Mouse (Mus musculus) adrenal gland, postnatal 25 days (tissue): ENCODE measurements around the gene Ptdss2. TPM values are rescaled to one million over a fixed set of nuclear protein-coding genes. Genes with fewer than 3 reads are reported as not detected.
A peak's percentile ranks its signal among the peaks of the same experiment; 100 is the strongest.

Source experiments
- DNase-seq: peaks from one replicate; pipeline ENCODE4 v3.0.0; 2021; ENCODE audit warnings: mixed read lengths
- long read RNA-seq: library from polyadenylated mRNA; stranded (forward); transcript quantifications from one replicate; pipeline ENCODE4 v2.0.0, GENCODE M21; 2021
- total RNA-seq: library from RNA; stranded (reverse); gene quantifications from 2 replicates; pipeline ENCODE4 v1.2.3, GENCODE M21; 2021

The Ptdss2 gene
- 29.1 and 48.2 TPM in 2 replicates for total RNA-seq
- long read RNA-seq, transcript Ptdss2-201 (12 exons, 3,624 nt) = major isoform, 53 of 63 reads
- long read RNA-seq, partial matches to known transcripts = 1 of 63 reads
- long read RNA-seq, other reads (novel, unspliced or antisense) = 9 of 63 reads

- peak; percentile 45 for DNase-seq
Measured at GRCm38 (mm10) chr7:141122245-141122644, at the start of gene Ptdss2. Ptdss2 (plus strand) TSS chr7:141122382.

- DNase-seq = no peak
Measured at GRCm38 (mm10) chr7:141073782-141074181, 48.4 kb upstream of the Ptdss2 start.

- DNase-seq = no peak
Measured at GRCm38 (mm10) chr7:141077841-141078240, 44.3 kb upstream of the Ptdss2 start, which contains the start of gene Pkp3. Pkp3 (plus strand) TSS chr7:141078218.

GRCm38 (mm10) chr7:141078876-141079275 is 43.3 kb upstream of the Ptdss2 start:
- no peak for DNase-seq

- no peak for DNase-seq
Measured at GRCm38 (mm10) chr7:141079481-141080449, 42.4 kb upstream of the Ptdss2 start.

- no peak for DNase-seq
Measured at GRCm38 (mm10) chr7:141087894-141088293, 34.3 kb upstream of the Ptdss2 start.

GRCm38 (mm10) chr7:141088473-141088872 is 33.7 kb upstream of the Ptdss2 start:
- DNase-seq = no peak

GRCm38 (mm10) chr7:141090228-141090627 is 32.0 kb upstream of the Ptdss2 start:
- DNase-seq = peak; percentile 34

GRCm38 (mm10) chr7:141092051-141092735 is 30.0 kb upstream of the Ptdss2 start:
- peak; percentile 88 for DNase-seq

GRCm38 (mm10) chr7:141093950-141094349 is 28.2 kb upstream of the Ptdss2 start:
- no peak for DNase-seq

GRCm38 (mm10) chr7:141094487-141095205 is 27.5 kb upstream of the Ptdss2 start:
- DNase-seq = no peak

GRCm38 (mm10) chr7:141096021-141096420 is 26.2 kb upstream of the Ptdss2 start:
- DNase-seq = no peak

- DNase-seq = peak; percentile 42
Measured at GRCm38 (mm10) chr7:141096649-141097056, 25.5 kb upstream of the Ptdss2 start.

GRCm38 (mm10) chr7:141097177-141097576 is 25.0 kb upstream of the Ptdss2 start:
- DNase-seq = no peak

GRCm38 (mm10) chr7:141099911-141100691 is 22.1 kb upstream of the Ptdss2 start, which contains the start of gene Sigirr:
Sigirr (minus strand) TSS chr7:141100572.
- peak; percentile 29 for DNase-seq

- DNase-seq = no peak
Measured at GRCm38 (mm10) chr7:141103161-141103560, 19.0 kb upstream of the Ptdss2 start.

- no peak for DNase-seq
Measured at GRCm38 (mm10) chr7:141115874-141116273, 6.3 kb upstream of the Ptdss2 start.

- no peak for DNase-seq
Measured at GRCm38 (mm10) chr7:141117636-141118035, 4.5 kb upstream of the Ptdss2 start, which contains the start of gene Ano9. Ano9 (minus strand) TSS chr7:141117806.

GRCm38 (mm10) chr7:141119487-141119886 is 2.7 kb upstream of the Ptdss2 start:
- no peak for DNase-seq

GRCm38 (mm10) chr7:141120605-141121004 is 1.6 kb upstream of the Ptdss2 start:
- DNase-seq = no peak

GRCm38 (mm10) chr7:141121051-141121531 is 1.1 kb upstream of the Ptdss2 start:
- DNase-seq = no peak
